Mouse (Mus musculus) gastrocnemius, postnatal 10 days (tissue): ENCODE results near the gene St8sia1. TPM values are rescaled to one million over a fixed set of nuclear protein-coding genes. Genes with fewer than 3 reads are reported as not detected.

Experiments
- DNase-seq: peaks from one replicate; pipeline ENCODE4 v3.0.0; 2021; ENCODE audit warnings: mixed read lengths
- total RNA-seq, 2 experiments: library from RNA; stranded (reverse); gene quantifications; 2 replicates each; pipeline ENCODE4 v1.2.3; 2021

Gene St8sia1
- total RNA-seq, 2 experiments from 2014 or later, result 0.27 to 0.42 TPM

- no peak for DNase-seq
Observed at GRCm38 (mm10) chr6:142863881-142864280, 100.4 kb downstream of the St8sia1 start.

GRCm38 (mm10) chr6:142862265-142862664, 102.0 kb downstream of the St8sia1 start:
- DNase-seq, result no peak

GRCm38 (mm10) chr6:142860396-142860795, 103.9 kb downstream of the St8sia1 start:
- DNase-seq, result no peak

GRCm38 (mm10) chr6:142859946-142860345, 104.3 kb downstream of the St8sia1 start:
- no peak for DNase-seq

- no peak for DNase-seq
Observed at GRCm38 (mm10) chr6:142858937-142859336, 105.3 kb downstream of the St8sia1 start.

GRCm38 (mm10) chr6:142856258-142856874, 107.9 kb downstream of the St8sia1 start:
- no peak for DNase-seq

GRCm38 (mm10) chr6:142855761-142856160, 108.5 kb downstream of the St8sia1 start:
- no peak for DNase-seq

GRCm38 (mm10) chr6:142852419-142853377, 111.6 kb downstream of the St8sia1 start:
- DNase-seq, result no peak

- no peak for DNase-seq
Observed at GRCm38 (mm10) chr6:142850436-142850835, 113.8 kb downstream of the St8sia1 start.

GRCm38 (mm10) chr6:142849326-142849725, 114.9 kb downstream of the St8sia1 start:
- no peak for DNase-seq

GRCm38 (mm10) chr6:142847914-142848674, 116.2 kb downstream of the St8sia1 start:
- DNase-seq, result no peak

GRCm38 (mm10) chr6:142846855-142847254, 117.4 kb downstream of the St8sia1 start:
- no peak for DNase-seq

- no peak for DNase-seq
Observed at GRCm38 (mm10) chr6:142845066-142845465, 119.2 kb downstream of the St8sia1 start.

GRCm38 (mm10) chr6:142844061-142844460, 120.2 kb downstream of the St8sia1 start:
- DNase-seq, result no peak

GRCm38 (mm10) chr6:142838501-142838900, 125.8 kb downstream of the St8sia1 start:
- DNase-seq, result no peak

GRCm38 (mm10) chr6:142837326-142837725, 126.9 kb downstream of the St8sia1 start:
- DNase-seq, result no peak

- no peak for DNase-seq
Observed at GRCm38 (mm10) chr6:142835726-142836125, 128.5 kb downstream of the St8sia1 start.

- no peak for DNase-seq
Observed at GRCm38 (mm10) chr6:142834911-142835310, 129.3 kb downstream of the St8sia1 start.

GRCm38 (mm10) chr6:142831706-142832105, 132.5 kb downstream of the St8sia1 start:
- DNase-seq, result no peak

GRCm38 (mm10) chr6:142831243-142831642, 133.0 kb downstream of the St8sia1 start:
- DNase-seq, result no peak

- DNase-seq, result no peak
Observed at GRCm38 (mm10) chr6:142830221-142830620, 134.0 kb downstream of the St8sia1 start.

GRCm38 (mm10) chr6:142825449-142825848, 138.8 kb downstream of the St8sia1 start:
- DNase-seq, result no peak
